Mouse (Mus musculus) myocyte (in vitro differentiated cells): ENCODE measurements at regions not wholly inside any gene's neighbourhood (a gene's known extent, or its start where the extent isn't known, plus 50 kb on each side); places are given as distances from the start of the nearest gene placed in this dataset.

ENCODE experiments used
- CEBPB ChIP-seq: IDR thresholded peaks from 2 replicates; pipeline ENCODE4 v1.6.1; 2011; ENCODE audit warnings: mild to moderate bottlenecking, moderate library complexity; ENCODE audit not compliant: poor library complexity, insufficient read depth, severe bottlenecking
- E2F4 ChIP-seq: IDR thresholded peaks from one replicate; pipeline ENCODE4 v1.6.1; 2011; ENCODE audit warnings: mild to moderate bottlenecking, control low read depth, moderate library complexity; ENCODE audit not compliant: insufficient read depth
- MAX ChIP-seq: IDR thresholded peaks from one replicate; pipeline ENCODE4 v1.6.1; 2011; ENCODE audit warnings: low read depth, mild to moderate bottlenecking, control low read depth
- MYOD1 ChIP-seq, 3 experiments: IDR thresholded peaks; one replicate each; pipeline ENCODE4 v1.6.1; 2011; ENCODE audit warnings: control low read depth in 2 of 3, low read depth in 2 of 3, mild to moderate bottlenecking in 2 of 3, moderate library complexity in 1 of 3; ENCODE audit not compliant: insufficient read length in 2 of 3, control insufficient read depth in 1 of 3
- MYOG ChIP-seq, 3 experiments: IDR thresholded peaks; one replicate each; pipeline ENCODE4 v1.6.1; 2011; ENCODE audit warnings: control low read depth in 2 of 3, low read depth in 2 of 3, mild to moderate bottlenecking in 2 of 3; ENCODE audit not compliant: insufficient read length in 2 of 3, control insufficient read depth in 1 of 3, insufficient read depth in 1 of 3
- POLR2A ChIP-seq: IDR thresholded peaks from one replicate; pipeline ENCODE4 v1.6.1; 2011; ENCODE audit warnings: low read depth, mild to moderate bottlenecking, control low read depth, moderate library complexity; ENCODE audit not compliant: insufficient read length
- POLR2AphosphoS2 ChIP-seq: IDR thresholded peaks from one replicate; pipeline ENCODE4 v1.6.1; 2011; ENCODE audit warnings: low read depth, control low read depth; ENCODE audit not compliant: insufficient read length
- TCF12 ChIP-seq: IDR thresholded peaks from one replicate; pipeline ENCODE4 v1.6.1; 2011; ENCODE audit warnings: mild to moderate bottlenecking, control low read depth; ENCODE audit not compliant: poor library complexity, insufficient read depth, severe bottlenecking
- TCF3 ChIP-seq: IDR thresholded peaks from one replicate; pipeline ENCODE4 v1.6.1; 2011; ENCODE audit warnings: low read depth, control low read depth; ENCODE audit not compliant: insufficient read length
- USF1 ChIP-seq: IDR thresholded peaks from one replicate; pipeline ENCODE4 v1.6.1; 2011; ENCODE audit warnings: low read depth, mild to moderate bottlenecking, control low read depth, moderate library complexity

DNA sequence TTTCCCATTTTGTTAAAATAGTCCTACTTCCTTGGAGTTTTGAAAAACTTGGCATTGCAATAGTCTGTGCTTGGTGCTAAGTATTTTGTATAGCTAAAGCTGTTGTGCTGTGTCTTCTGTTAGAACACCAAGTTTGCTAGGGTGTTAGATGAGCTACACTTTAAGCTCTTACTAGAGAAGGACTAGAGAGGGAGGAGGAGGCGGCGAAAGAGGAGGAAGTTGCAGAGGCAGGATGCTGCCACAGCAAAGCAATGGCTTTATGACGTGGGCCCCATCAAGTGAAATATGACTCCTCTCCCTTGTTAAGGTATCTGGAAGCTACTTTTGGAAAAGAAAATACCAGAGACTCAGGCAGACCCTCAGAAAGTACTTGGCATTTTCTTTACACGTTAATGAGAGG is 167.8 kb upstream of the Pik3r1 start:
- no peak for TF ChIP-seq CEBPB
- TF ChIP-seq POLR2A: no peak
- TF ChIP-seq USF1: no peak
- no peak for TF ChIP-seq MAX
- no peak for TF ChIP-seq TCF3
- TF ChIP-seq MYOG (IDR thresholded peaks at IDR 0.05; ENCODE audit: control insufficient read depth in 1 of 3, insufficient read depth in 1 of 3, insufficient read length in 2 of 3, low read depth in 2 of 3): no peak
- TF ChIP-seq MYOD1 (IDR thresholded peaks at IDR 0.05; ENCODE audit: control insufficient read depth in 1 of 3, insufficient read length in 2 of 3, low read depth in 2 of 3): no peak
- no peak for TF ChIP-seq E2F4
- no peak for TF ChIP-seq POLR2AphosphoS2
- no peak for TF ChIP-seq TCF12
